Mouse (Mus musculus): ENCODE measurements around the gene Ptprn2. TPM values are rescaled to one million over a fixed set of nuclear protein-coding genes. Genes with fewer than 3 reads are reported as not detected.

The Ptprn2 gene
- polyA plus RNA-seq, 1 experiment from 2014 or later = 10.4 TPM

DNA sequence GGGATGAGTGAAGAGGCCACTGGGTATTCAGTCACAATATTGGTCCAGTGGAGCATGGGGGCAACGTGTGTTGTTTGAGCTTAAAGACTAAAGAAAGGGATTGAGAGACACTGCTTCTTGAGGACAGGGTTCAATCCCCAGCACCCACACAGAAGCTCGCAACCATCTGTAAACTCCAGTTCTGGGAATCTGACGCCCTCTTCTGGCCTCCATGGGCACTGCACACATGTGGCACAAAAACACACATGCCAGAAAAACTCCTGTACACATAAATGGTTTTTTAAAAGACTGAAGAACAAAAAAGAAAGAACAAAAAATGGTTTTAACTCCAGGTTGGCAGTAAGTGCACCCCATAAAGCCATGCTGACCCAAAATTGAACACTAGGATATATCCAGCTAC is 701.6 kb downstream of the Ptprn2 start:
- H3K4me2 ChIP-seq (replicated peaks) = no peak overlapping the region
- no peaks in the 10 kb centered on the region for H3K4me1 ChIP-seq
- H3K4me3 ChIP-seq = no peak overlapping the region
- no peak overlapping the region for H3K9ac ChIP-seq (replicated peaks)
- peaks cover 25% of the 10 kb centered on the region for H3K36me3 ChIP-seq
- H3K27me3 ChIP-seq = no peaks in the 10 kb centered on the region
- no peak for ATAC-seq (replicated peaks)
- no peaks in the 10 kb centered on the region for H3K9me3 ChIP-seq
- WGBS = 84% methylated on average over 3 of the region's 3 CpGs
- H3K27ac ChIP-seq (replicated peaks) = no peak overlapping the region

DNA sequence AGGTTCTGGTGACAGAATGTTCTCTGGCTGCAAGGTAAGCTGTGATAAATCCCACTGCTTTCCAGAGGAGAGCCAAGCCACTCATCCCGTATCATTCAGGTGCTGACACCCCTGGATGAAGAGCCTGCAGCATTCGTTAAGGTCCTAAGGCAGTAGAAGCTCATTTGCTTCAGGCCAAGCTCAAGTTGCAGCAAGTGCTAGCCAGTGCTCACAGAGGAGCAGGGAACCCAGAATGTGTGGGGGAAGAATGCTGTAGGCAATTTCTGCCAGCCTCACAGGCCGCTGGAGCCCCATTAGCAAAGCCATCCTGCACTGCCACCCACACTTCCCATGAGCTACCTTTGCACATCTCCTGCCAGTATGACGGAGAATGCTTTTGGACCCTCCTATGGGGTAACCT is 706.5 kb downstream of the Ptprn2 start:
- no peaks in the 10 kb centered on the region for H3K27me3 ChIP-seq
- H3K9ac ChIP-seq (replicated peaks) = no peak overlapping the region
- H3K27ac ChIP-seq (replicated peaks) = 0 out of 2 replicates have a peak overlapping the region, but pooled peaks have one; percentile 8
- 80% methylated on average over 4 of the region's 4 CpGs for WGBS
- peaks cover 19% of the 10 kb centered on the region for H3K4me1 ChIP-seq
- peaks cover 10% of the 10 kb centered on the region for H3K36me3 ChIP-seq
- no peak overlapping the region for H3K4me2 ChIP-seq (replicated peaks)
- no peak for ATAC-seq (replicated peaks)
- H3K9me3 ChIP-seq = no peaks in the 10 kb centered on the region
- no peak overlapping the region for H3K4me3 ChIP-seq

DNA sequence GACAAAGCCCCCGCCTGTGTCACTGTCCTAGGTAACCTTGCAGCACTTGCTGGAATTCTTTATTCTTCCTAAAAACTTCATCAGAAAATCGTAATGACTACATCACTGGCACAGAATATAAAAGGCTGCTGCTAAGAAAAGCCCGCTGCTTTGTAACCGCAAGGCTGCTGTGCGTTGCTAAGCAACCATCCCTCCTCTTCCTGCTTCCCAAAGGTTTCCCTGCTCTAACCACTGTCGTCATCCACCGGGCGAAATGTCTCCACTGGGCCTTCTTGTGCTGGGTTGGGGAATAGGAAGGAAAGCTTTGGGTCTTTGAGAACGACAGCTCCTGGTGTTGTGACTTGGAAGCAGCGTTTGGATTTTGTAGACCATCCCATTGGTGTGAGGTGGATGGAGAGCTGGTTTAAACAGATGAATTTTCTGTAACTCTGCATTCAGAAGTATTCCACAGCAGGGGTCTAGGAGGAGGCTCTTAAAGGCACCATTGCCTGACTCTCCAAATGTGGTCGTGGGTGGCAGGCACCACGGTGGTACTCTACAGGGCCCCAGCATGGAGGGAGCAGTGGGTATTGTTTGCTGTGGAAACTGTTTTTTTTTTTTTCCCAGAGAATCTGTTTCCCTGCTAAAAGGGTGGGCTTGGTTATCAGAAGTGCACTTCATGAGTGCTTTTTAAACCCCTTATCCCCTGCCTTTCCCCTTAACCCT is 711.4 kb downstream of the Ptprn2 start:
- Histone ChIP-seq H3K27ac (replicated peaks) (peak overlapping the region; percentile 84), H3K27me3 (no peaks in the 10 kb centered on the region), H3K4me3 (peak overlapping the region; percentile 9; the same call in 1 of the 2 replicates), H3K36me3 (peaks cover 2% of the 10 kb centered on the region; the same call in 1 of the 2 replicates), H3K4me2 (replicated peaks) (peak overlapping the region; percentile 37), H3K9ac (replicated peaks) (peak overlapping the region; percentile 9), H3K4me1 (peaks cover 63% of the 10 kb centered on the region), H3K9me3 (no peaks in the 10 kb centered on the region)
- under 1% methylated on average over 12 of the region's 12 CpGs for WGBS
- peak; percentile 84 for ATAC-seq (replicated peaks)

DNA sequence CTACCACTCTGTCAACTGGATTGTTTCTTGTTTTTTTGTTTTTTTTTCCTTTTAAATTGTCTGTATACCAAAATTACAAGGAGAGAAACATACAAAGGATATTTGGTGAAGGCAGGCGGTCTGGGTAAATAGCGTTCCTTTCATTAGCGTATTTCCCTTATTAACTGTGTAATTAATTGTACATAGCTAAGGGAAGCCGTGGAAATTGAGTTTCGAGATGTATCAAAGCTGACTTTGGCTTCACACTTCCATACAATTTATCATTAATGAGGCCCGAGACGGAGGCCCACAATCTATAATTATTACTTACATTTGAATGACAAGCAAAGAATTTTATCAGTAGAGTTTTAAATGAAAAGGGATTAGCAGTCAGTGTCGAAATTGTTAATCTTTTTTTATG is 712.6 kb downstream of the Ptprn2 start:
- Histone ChIP-seq H3K27me3 (no peaks in the 10 kb centered on the region), H3K4me3 (no peak overlapping the region), H3K4me1 (peaks cover 75% of the 10 kb centered on the region), H3K36me3 (no peaks in the 10 kb centered on the region; the same call in 1 of the 2 replicates), H3K9me3 (no peaks in the 10 kb centered on the region), H3K9ac (replicated peaks) (no peak overlapping the region), H3K4me2 (replicated peaks) (no peak overlapping the region), H3K27ac (replicated peaks) (peak overlapping the region; percentile 42)
- 14% methylated on average over 8 of the region's 8 CpGs for WGBS
- no peak for ATAC-seq (replicated peaks)

DNA sequence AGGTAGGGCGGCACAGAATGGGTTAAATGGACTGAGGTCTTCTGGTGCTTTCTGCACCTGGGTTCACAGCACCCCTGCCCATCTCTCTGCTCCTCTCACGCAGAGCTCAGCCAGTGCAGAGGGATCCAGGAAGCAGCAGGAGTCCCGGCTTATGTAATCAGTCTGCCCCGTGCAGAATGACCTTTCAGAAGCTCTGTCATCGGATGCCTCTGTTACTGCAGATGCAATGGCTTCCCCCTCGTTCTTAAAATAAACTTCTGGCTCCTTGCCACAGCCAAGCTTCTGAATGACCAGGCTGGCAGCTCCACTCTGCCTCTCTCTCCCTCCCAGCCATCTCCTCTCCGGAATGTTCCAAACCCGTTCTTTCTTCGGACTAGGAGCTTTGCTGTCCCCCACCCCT is 714.6 kb downstream of the Ptprn2 start:
- H3K9me3 ChIP-seq = no peaks in the 10 kb centered on the region
- H3K4me3 ChIP-seq = no peak overlapping the region
- 0 out of 2 replicates have a peak, but pooled peaks have one; percentile 26 for ATAC-seq (replicated peaks)
- no peaks in the 10 kb centered on the region for H3K36me3 ChIP-seq
- peaks cover 81% of the 10 kb centered on the region for H3K4me1 ChIP-seq
- 0 out of 2 replicates have a peak overlapping the region, but pooled peaks have one; percentile 9 for H3K9ac ChIP-seq (replicated peaks)
- no peaks in the 10 kb centered on the region for H3K27me3 ChIP-seq
- H3K27ac ChIP-seq (replicated peaks) = peak overlapping the region; percentile 31; the same call in 1 of the 2 replicates
- no peak overlapping the region for H3K4me2 ChIP-seq (replicated peaks)
- WGBS = 13% methylated on average over 9 of the region's 9 CpGs

DNA sequence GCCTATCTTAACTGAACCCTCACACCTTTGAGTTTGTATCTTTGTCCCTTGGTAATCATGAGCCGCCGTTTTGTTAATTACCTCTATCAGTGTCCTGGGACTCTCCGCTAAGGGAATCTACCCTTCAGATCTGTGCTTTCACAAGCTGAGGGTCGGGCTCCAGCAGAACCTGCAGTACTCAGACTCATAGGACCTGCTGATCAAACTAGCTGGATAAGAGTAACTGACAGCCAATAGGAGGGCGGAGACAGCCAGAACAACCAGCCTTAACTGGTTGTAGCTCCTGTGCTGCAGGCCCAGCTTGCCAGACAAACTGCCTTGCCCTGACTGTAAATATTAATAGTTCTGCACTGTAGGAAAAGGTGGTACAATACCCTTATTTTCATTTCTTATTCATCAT is 715.1 kb downstream of the Ptprn2 start:
- H3K27me3 ChIP-seq = no peaks in the 10 kb centered on the region
- H3K9me3 ChIP-seq = no peaks in the 10 kb centered on the region
- H3K36me3 ChIP-seq = no peaks in the 10 kb centered on the region
- peak overlapping the region; percentile 31; the same call in 1 of the 2 replicates for H3K27ac ChIP-seq (replicated peaks)
- no peak overlapping the region for H3K4me3 ChIP-seq
- peaks cover 76% of the 10 kb centered on the region for H3K4me1 ChIP-seq
- ATAC-seq (replicated peaks) = no peak
- H3K9ac ChIP-seq (replicated peaks) = no peak overlapping the region
- 48% methylated on average over 5 of the region's 5 CpGs for WGBS
- no peak overlapping the region for H3K4me2 ChIP-seq (replicated peaks)

DNA sequence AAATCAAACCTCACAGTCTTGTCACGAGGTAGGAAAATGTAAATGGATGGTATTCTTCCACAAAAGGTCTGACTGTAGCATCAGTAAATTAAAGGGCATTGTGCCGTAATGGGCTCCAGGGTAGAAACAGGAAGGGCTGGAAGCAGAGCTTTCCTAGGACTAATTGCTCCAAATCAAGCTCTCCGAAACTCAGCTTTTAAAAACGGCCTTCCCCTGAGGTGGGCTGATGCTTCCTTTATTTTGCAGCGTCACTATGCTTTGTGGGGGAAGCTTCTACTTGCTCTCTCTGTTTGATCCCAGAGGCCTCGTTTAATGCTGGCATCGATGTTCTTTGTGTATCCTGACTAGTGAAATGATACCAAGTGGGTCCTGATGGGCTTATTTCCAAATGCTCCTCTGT is 718.0 kb downstream of the Ptprn2 start:
- Histone ChIP-seq H3K9me3 (no peaks in the 10 kb centered on the region), H3K4me1 (peaks cover 48% of the 10 kb centered on the region), H3K4me3 (no peak overlapping the region), H3K27me3 (no peaks in the 10 kb centered on the region), H3K36me3 (no peaks in the 10 kb centered on the region), H3K27ac (replicated peaks) (peak overlapping the region; percentile 31; the same call in 1 of the 2 replicates), H3K9ac (replicated peaks) (no peak overlapping the region), H3K4me2 (replicated peaks) (no peak overlapping the region)
- no peak for ATAC-seq (replicated peaks)
- WGBS = 16% methylated on average over 7 of the region's 7 CpGs

DNA sequence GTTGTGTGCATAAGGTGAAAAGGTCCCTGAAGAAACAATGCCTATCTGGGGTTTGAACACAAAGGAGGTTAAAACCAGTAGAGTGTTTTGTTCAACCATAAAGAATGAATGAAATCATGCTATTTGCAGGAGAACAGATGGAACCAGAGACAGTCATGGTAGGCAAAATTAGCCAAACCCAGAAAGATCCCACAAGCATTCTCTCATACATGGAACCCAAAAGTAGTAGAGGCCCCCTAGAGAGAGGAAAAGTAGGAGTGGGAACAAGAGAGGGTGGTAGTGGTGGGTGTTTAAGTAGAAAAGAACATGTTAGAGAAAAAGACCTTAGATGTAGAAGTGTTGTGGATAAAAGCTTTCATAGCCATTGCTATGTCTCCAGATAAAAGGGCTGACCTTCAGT is 719.4 kb downstream of the Ptprn2 start:
- no peak overlapping the region for H3K4me2 ChIP-seq (replicated peaks)
- H3K4me3 ChIP-seq = no peak overlapping the region
- H3K27ac ChIP-seq (replicated peaks) = no peak overlapping the region
- no peaks in the 10 kb centered on the region for H3K9me3 ChIP-seq
- H3K36me3 ChIP-seq = no peaks in the 10 kb centered on the region
- no peaks in the 10 kb centered on the region for H3K27me3 ChIP-seq
- H3K4me1 ChIP-seq = peaks cover 36% of the 10 kb centered on the region
- no peak for ATAC-seq (replicated peaks)
- H3K9ac ChIP-seq (replicated peaks) = no peak overlapping the region

DNA sequence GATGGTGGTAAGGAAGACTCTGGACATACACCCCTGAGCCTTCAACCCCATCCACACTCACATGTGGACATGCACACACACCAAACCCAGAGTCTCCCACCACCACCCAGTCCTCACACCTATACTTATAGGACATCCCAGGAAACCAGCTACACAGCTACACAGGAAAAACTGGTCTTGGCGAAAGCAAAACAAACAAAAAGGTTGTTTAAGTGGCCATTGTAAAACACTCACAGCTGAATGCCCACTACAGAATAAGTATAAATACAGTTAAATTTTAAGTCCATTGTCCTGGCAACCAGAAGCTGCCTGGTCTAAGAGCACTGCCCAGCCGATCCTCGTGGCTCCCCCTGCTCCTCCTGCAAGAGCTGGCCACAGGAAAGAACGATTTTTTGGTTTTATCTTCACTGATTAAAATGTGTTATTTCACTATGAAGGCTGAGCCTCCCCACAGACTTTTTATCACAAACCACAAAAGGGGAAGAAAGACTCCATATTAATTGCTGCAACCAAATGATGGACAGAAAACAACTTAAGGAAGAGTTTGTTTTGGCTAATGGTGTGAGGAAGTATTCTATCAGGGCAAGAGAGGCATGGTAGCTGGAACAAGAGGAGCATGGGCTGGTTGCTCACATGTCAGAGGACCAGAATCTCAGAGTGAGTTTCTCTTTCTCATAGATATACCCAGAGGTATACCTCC is 722.1 kb downstream of the Ptprn2 start:
- no peak overlapping the region for H3K27ac ChIP-seq (replicated peaks)
- no peak for ATAC-seq (replicated peaks)
- WGBS = 58% methylated on average over 4 of the region's 4 CpGs
- H3K4me1 ChIP-seq = peaks cover 12% of the 10 kb centered on the region
- H3K9ac ChIP-seq (replicated peaks) = no peak overlapping the region
- H3K36me3 ChIP-seq = no peaks in the 10 kb centered on the region
- no peaks in the 10 kb centered on the region for H3K9me3 ChIP-seq
- H3K4me2 ChIP-seq (replicated peaks) = no peak overlapping the region
- no peaks in the 10 kb centered on the region for H3K27me3 ChIP-seq
- no peak overlapping the region for H3K4me3 ChIP-seq

DNA sequence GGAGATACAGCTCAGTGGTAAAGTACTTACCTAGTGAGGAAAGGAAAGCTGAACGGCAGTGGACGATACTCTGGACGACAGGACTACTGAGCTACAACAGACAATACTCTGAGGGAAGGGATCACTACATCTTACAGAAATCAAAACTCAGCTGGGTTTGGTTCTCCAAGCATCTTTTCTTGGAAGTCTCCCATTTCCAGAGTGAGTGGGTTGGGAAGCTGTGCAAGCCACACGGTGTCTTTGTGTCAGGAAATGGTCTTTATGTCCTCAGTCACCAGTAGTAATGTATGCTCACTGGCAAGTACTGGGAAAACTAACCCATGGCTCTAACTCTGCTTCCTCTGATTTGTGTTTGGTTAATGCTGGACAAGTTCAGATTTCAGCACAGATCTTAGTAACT is 724.9 kb downstream of the Ptprn2 start:
- Histone ChIP-seq H3K27me3 (no peaks in the 10 kb centered on the region), H3K4me2 (replicated peaks) (no peak overlapping the region), H3K4me3 (no peak overlapping the region), H3K27ac (replicated peaks) (no peak overlapping the region), H3K36me3 (peaks cover 4% of the 10 kb centered on the region; the same call in 1 of the 2 replicates), H3K9ac (replicated peaks) (no peak overlapping the region), H3K9me3 (no peaks in the 10 kb centered on the region), H3K4me1 (peaks cover 16% of the 10 kb centered on the region)
- no peak for ATAC-seq (replicated peaks)
- WGBS = 89% methylated on average over 4 of the region's 4 CpGs

DNA sequence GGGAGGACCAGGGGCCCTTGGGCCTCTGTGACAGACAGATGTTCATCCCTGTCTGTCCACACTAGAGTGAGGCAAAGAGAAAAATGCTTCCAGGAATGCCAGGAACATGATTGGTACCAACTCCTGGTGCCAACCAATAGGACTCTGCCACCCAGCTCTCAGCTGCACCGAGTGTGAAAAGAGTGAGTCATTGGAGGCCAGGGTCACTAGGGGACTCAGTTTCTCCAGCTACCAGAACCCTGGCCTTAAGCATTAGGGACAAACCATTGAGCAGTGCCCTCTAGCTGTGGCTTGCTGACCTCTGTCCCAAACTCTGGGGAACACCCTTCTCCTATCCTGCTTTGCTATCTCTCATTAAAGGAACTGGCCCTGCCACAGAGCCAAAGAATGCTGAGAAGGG is 728.0 kb downstream of the Ptprn2 start:
- H3K36me3 ChIP-seq = peaks cover 4% of the 10 kb centered on the region; the same call in 1 of the 2 replicates
- no peak for ATAC-seq (replicated peaks)
- H3K27me3 ChIP-seq = no peaks in the 10 kb centered on the region
- no peak overlapping the region for H3K9ac ChIP-seq (replicated peaks)
- peaks cover 18% of the 10 kb centered on the region for H3K4me1 ChIP-seq
- no peak overlapping the region for H3K27ac ChIP-seq (replicated peaks)
- 80% methylated on average over 1 of the region's 1 CpGs for WGBS
- H3K9me3 ChIP-seq = no peaks in the 10 kb centered on the region
- H3K4me3 ChIP-seq = no peak overlapping the region
- H3K4me2 ChIP-seq (replicated peaks) = no peak overlapping the region

DNA sequence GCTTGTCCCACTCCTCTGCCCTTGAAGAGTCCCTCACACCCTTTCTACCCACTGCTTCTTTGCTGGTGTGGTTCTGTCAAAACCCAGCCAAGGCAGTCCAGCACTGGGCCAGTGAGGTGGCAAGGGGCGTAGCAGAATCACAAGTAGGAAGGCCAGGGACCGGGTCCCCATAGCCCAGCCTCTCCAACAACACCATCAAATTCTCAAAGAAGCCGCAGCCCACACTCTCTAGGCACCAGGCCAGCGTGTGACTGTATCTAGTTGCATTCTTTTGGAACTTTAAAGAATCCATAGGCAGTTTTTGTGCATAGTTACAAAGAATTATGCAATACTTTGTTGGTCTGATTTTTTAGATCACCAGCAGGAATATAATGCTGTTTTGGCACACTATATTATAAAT is 728.8 kb downstream of the Ptprn2 start:
- H3K4me1 ChIP-seq = peaks cover 18% of the 10 kb centered on the region
- ATAC-seq (replicated peaks) = no peak
- peaks cover 4% of the 10 kb centered on the region; the same call in 1 of the 2 replicates for H3K36me3 ChIP-seq
- no peak overlapping the region for H3K9ac ChIP-seq (replicated peaks)
- no peaks in the 10 kb centered on the region for H3K9me3 ChIP-seq
- 62% methylated on average over 4 of the region's 4 CpGs for WGBS
- no peaks in the 10 kb centered on the region for H3K27me3 ChIP-seq
- H3K27ac ChIP-seq (replicated peaks) = no peak overlapping the region
- no peak overlapping the region for H3K4me3 ChIP-seq
- no peak overlapping the region for H3K4me2 ChIP-seq (replicated peaks)
